Mouse (Mus musculus) macrophage (primary cell): ENCODE measurements around the gene Bckdhb. TPM values are rescaled to one million over a fixed set of nuclear protein-coding genes. Genes with fewer than 3 reads are reported as not detected.
"Not testable (repeated sequence)": the region's sequence is repeated elsewhere in the genome, so short reads cannot be mapped to it uniquely, and the experiment has no call there.

Source experiments
- H3K27ac ChIP-seq: fragments of 350-480 bp; formaldehyde crosslinking; 2 replicates; pipeline ENCODE4 v1.9.0; 2021
- H3K36me3 ChIP-seq: fragments of 350-480 bp; formaldehyde crosslinking; 2 replicates; pipeline ENCODE4 v1.9.0; 2021; ENCODE audit errors: inconsistent target
- H3K4me3 ChIP-seq: fragments of 350-480 bp; formaldehyde crosslinking; 2 replicates; pipeline ENCODE4 v1.9.0; 2021; ENCODE audit errors: inconsistent target
- H3K79me2 ChIP-seq: fragments of 350-480 bp; formaldehyde crosslinking; 2 replicates; pipeline ENCODE4 v1.9.0; 2021; ENCODE audit errors: inconsistent target
- WGBS: methylation state at CpG from one replicate; pipeline ENCODE4 v1.1.7; 2026; ENCODE audit warnings: inconsistent platforms; ENCODE audit not compliant: missing documents; 5-methylcytosine and 5-hydroxymethylcytosine counted together
- polyA plus RNA-seq: library from polyadenylated mRNA; stranded (reverse); fragments of 250-400 nt; gene quantifications from 3 replicates; pipeline ENCODE4 v1.2.4, GENCODE M21; 2018; ENCODE audit warnings: inconsistent platforms

Bckdhb gene
- polyA plus RNA-seq, 1 experiment from 2014 or later: 9.8 TPM

DNA sequence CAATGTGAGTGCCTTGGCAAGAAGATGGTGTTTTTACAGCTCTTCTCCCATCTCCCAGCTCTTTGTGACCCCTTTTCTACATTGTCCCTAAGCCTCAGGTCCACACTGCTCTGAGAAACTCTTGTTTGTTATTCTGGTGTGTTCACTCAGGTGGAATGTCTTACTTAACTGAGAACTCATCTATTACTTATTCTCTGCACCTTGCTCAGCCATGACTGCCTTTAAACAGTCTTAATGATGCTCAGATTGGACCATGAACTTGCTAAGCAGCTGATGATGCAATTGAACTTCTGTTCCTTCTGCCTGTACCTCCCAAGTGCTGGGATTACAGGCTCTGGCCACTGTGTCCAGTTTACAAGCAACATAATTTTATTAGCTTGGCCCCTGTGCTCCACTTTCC is 86.2 kb downstream of the Bckdhb start:
- no peaks in the 10 kb centered on the region for H3K36me3 ChIP-seq
- no peaks in the 10 kb centered on the region for H3K79me2 ChIP-seq
- no peak overlapping the region for H3K4me3 ChIP-seq
- H3K27ac ChIP-seq: no peak overlapping the region

DNA sequence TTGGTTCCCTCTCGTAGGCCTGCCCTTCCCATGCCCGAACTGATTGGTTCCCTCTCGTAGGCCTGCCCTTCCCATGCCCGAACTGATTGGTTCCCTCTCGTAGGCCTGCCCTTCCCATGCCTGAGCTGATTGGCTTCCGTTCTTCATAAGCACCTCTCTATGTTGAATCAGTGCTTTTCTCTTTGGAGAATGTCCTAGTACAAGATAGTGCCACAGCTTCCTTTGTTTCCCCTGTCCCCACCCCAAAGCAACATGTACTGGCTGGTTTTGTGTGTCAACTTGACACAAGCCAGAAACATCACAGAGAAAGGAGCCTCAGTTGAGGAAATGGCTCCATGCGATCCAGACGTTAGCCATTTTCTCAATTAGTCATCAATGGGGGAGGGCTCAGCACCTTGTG is 93.2 kb downstream of the Bckdhb start:
- H3K4me3 ChIP-seq, H3K27ac ChIP-seq, H3K36me3 ChIP-seq, H3K79me2 ChIP-seq: not testable (repeated sequence)
- WGBS: 96% methylated on average over 8 of the region's 8 CpGs

- 67% methylated on average over 2 of the region's 2 CpGs for WGBS
- no peak overlapping the region for H3K4me3 ChIP-seq
- no peaks in the 10 kb centered on the region for H3K36me3 ChIP-seq
- no peak overlapping the region for H3K27ac ChIP-seq
- H3K79me2 ChIP-seq: no peaks in the 10 kb centered on the region
Measured at GRCm38 (mm10) chr9:84019627-84020026, 94.7 kb downstream of the Bckdhb start.

- Histone ChIP-seq H3K79me2 (no peaks in the 10 kb centered on the region), H3K36me3 (no peaks in the 10 kb centered on the region), H3K4me3 (no peak overlapping the region), H3K27ac (no peak overlapping the region)
- WGBS: 94% methylated on average over 6 of the region's 6 CpGs
Measured at GRCm38 (mm10) chr9:84021189-84021588, 96.2 kb downstream of the Bckdhb start.

GRCm38 (mm10) chr9:84028120-84028519 is 103.2 kb downstream of the Bckdhb start:
- Histone ChIP-seq H3K36me3 (no peaks in the 10 kb centered on the region), H3K79me2 (no peaks in the 10 kb centered on the region), H3K27ac (no peak overlapping the region), H3K4me3 (no peak overlapping the region)
- 66% methylated on average over 2 of the region's 2 CpGs for WGBS

DNA sequence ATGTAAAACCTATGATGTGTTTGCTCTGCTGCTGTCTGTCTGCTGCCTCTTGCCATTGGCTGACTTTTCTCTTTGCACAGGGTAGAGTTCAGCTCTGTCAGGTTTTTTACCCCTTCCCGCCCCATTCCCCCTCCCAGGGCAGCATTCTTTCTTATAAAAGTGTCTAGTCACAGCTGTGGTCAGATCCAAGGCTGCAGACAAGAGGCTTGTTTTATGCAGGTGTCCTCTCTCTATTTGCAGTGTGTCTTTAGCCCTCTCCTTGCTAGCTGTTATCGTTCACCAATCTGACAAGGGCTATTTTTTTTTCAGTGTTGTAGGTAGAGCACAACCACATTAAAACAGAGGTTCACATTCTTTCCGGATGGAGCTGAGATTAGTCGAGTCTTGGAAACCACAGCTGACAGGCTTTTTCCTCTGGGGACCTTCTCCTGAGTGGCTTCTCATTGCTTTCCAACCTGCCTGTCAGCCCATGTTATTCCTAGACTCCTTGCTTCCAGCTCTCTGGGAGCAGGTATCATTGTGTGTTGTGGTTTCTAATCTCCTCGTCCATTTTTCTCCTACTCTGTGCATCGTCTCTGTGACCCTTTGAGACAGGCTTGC is 105.8 kb downstream of the Bckdhb start:
- 60% methylated on average over 6 of the region's 6 CpGs for WGBS
- no peak overlapping the region for H3K27ac ChIP-seq
- no peaks in the 10 kb centered on the region for H3K36me3 ChIP-seq
- no peaks in the 10 kb centered on the region for H3K79me2 ChIP-seq
- H3K4me3 ChIP-seq: no peak overlapping the region

GRCm38 (mm10) chr9:84031406-84031805 is 106.5 kb downstream of the Bckdhb start:
- no peak overlapping the region for H3K27ac ChIP-seq
- WGBS: 68% methylated on average over 6 of the region's 6 CpGs
- no peaks in the 10 kb centered on the region for H3K36me3 ChIP-seq
- no peaks in the 10 kb centered on the region for H3K79me2 ChIP-seq
- no peak overlapping the region for H3K4me3 ChIP-seq

- Histone ChIP-seq H3K79me2 (no peaks in the 10 kb centered on the region), H3K4me3 (no peak overlapping the region), H3K27ac (no peak overlapping the region), H3K36me3 (no peaks in the 10 kb centered on the region)
- 95% methylated on average over 19 of the region's 19 CpGs for WGBS
Measured at GRCm38 (mm10) chr9:84032669-84033341, 107.9 kb downstream of the Bckdhb start.

- H3K79me2 ChIP-seq: no peaks in the 10 kb centered on the region
- WGBS: 93% methylated on average over 8 of the region's 8 CpGs
- H3K36me3 ChIP-seq: no peaks in the 10 kb centered on the region
- H3K27ac ChIP-seq: no peak overlapping the region
- H3K4me3 ChIP-seq: no peak overlapping the region
Measured at GRCm38 (mm10) chr9:84036046-84036445, 111.1 kb downstream of the Bckdhb start.

DNA sequence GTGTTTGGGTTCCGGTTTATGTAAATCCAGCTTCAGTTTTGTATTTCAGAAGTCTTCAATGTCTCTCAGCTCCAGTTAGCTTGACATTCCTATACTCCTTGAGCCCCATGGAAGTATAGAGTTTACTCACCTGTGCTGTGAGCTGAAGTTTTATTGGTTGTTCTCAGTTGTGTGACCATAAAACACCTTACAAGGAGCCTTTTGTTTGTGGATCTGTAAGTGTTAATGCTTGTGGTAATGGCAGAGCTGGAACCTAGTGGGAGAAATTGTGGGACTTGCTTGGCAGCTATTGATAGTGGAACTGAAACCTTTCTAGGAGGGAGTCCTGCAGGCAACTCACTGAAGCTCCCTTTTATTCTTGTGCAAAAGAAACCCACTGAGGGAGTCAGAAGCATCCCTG is 112.3 kb downstream of the Bckdhb start:
- H3K4me3 ChIP-seq: no peak overlapping the region
- no peak overlapping the region for H3K27ac ChIP-seq
- no peaks in the 10 kb centered on the region for H3K36me3 ChIP-seq
- no peaks in the 10 kb centered on the region for H3K79me2 ChIP-seq
- WGBS: 100% methylated on average over 1 of the region's 1 CpGs

DNA sequence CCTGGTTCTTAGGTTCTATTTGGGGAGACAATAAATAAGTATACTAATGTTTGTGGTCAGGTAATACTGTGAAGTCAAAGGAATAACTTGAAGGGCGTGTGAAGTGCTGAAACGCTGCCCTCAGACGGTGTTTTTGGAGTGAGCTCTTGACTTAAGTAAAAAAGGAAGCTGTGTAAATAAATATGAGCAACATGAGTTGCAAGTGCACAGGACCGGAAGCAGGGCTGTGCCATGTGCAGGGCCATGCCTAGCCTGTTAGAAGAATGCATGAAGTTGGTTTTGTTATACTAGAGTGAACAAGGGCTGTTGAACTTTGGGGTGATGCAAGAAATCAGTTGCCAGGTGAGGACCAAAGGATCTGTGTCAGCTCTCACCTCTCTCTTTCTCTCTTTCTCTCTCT is 114.0 kb downstream of the Bckdhb start:
- no peaks in the 10 kb centered on the region for H3K36me3 ChIP-seq
- 64% methylated on average over 4 of the region's 4 CpGs for WGBS
- no peak overlapping the region for H3K27ac ChIP-seq
- H3K79me2 ChIP-seq: no peaks in the 10 kb centered on the region
- H3K4me3 ChIP-seq: no peak overlapping the region

DNA sequence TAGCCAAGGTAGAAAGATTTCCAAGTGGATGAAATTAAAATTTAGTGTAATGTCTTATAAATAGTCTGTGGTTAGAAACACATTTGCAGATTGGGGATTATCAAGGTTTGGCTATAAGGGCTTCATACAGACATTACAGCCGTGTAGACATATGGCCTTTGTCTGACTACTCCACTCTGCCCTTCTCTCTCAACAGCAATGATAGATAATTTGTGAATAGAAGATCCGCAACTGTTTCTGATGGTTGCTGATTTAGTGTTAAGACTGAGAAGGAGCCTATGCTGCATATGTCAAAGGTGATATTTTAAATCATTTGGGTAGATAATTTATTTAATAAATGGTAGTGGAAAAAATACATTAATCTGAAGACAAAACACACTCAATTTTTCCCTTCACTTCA is 115.4 kb downstream of the Bckdhb start:
- no peak overlapping the region for H3K4me3 ChIP-seq

GRCm38 (mm10) chr9:84041631-84042277 is 116.8 kb downstream of the Bckdhb start:
- Histone ChIP-seq H3K27ac (no peak overlapping the region), H3K4me3 (no peak overlapping the region), H3K36me3 (no peaks in the 10 kb centered on the region), H3K79me2 (no peaks in the 10 kb centered on the region)
- WGBS: 96% methylated on average over 3 of the region's 4 CpGs

More for the DNA sequence above, 115.4 kb downstream of the Bckdhb start:
- Histone ChIP-seq H3K79me2 (no peaks in the 10 kb centered on the region), H3K36me3 (no peaks in the 10 kb centered on the region), H3K27ac (no peak overlapping the region)
- 95% methylated on average over 2 of the region's 2 CpGs for WGBS

GRCm38 (mm10) chr9:84042539-84042938 is 117.6 kb downstream of the Bckdhb start:
- 94% methylated on average over 3 of the region's 3 CpGs for WGBS
- Histone ChIP-seq H3K79me2 (no peaks in the 10 kb centered on the region), H3K27ac (no peak overlapping the region), H3K36me3 (no peaks in the 10 kb centered on the region), H3K4me3 (no peak overlapping the region)

GRCm38 (mm10) chr9:84044136-84044535 is 119.2 kb downstream of the Bckdhb start:
- Histone ChIP-seq H3K36me3 (no peaks in the 10 kb centered on the region), H3K4me3 (no peak overlapping the region), H3K27ac (no peak overlapping the region), H3K79me2 (no peaks in the 10 kb centered on the region)
- 95% methylated on average over 6 of the region's 6 CpGs for WGBS
